Mouse (Mus musculus) hindbrain, postnatal 0 days (tissue): ENCODE measurements around the gene Cyb5rl. TPM values are rescaled to one million over a fixed set of nuclear protein-coding genes. Genes with fewer than 3 reads are reported as not detected.
A peak's percentile ranks its signal among the peaks of the same experiment; 100 is the strongest.
"Not testable (repeated sequence)": the region's sequence is repeated elsewhere in the genome, so short reads cannot be mapped to it uniquely, and the experiment has no call there.

Experiments
- ATAC-seq: fragments of 200-750 bp; cut with Nextera tagmentation; 2 replicates; pipeline ENCODE4 v1.8.0; 2017; ENCODE audit warnings: mild to moderate bottlenecking, moderate TSS enrichment, moderate library complexity
- DNase-seq: peaks from one replicate; pipeline ENCODE4 v3.0.0-alpha.2; 2015; ENCODE audit warnings: low spot score
- H3K27ac ChIP-seq: fragments of 300-500 bp; sonication (generic); 2 replicates; pipeline ENCODE4 v1.5.1; 2014; ENCODE audit warnings: mild to moderate bottlenecking
- H3K27me3 ChIP-seq: fragments of 300-500 bp; sonication (generic); 2 replicates; pipeline ENCODE4 v1.6.1; 2014; ENCODE audit warnings: low read length, mixed read lengths; ENCODE audit not compliant: insufficient read depth
- H3K36me3 ChIP-seq: fragments of 300-500 bp; sonication (generic); 2 replicates; pipeline ENCODE4 v1.6.1; 2014; ENCODE audit warnings: low read length, mixed read lengths; ENCODE audit not compliant: insufficient read depth
- H3K4me1 ChIP-seq: fragments of 300-500 bp; sonication (generic); 2 replicates; pipeline ENCODE4 v1.6.1; 2014; ENCODE audit warnings: antibody characterized with exemption, low read length, mixed read lengths; ENCODE audit not compliant: insufficient read depth
- H3K4me2 ChIP-seq: fragments of 300-500 bp; sonication (generic); 2 replicates; pipeline ENCODE4 v1.6.1; 2014; ENCODE audit warnings: low read depth, mild to moderate bottlenecking, low read length, moderate library complexity, mixed read lengths
- H3K4me3 ChIP-seq: fragments of 300-500 bp; sonication (generic); 2 replicates; pipeline ENCODE4 v1.5.1; 2014; ENCODE audit warnings: low read length
- H3K9ac ChIP-seq: fragments of 300-500 bp; sonication (generic); replicated peaks from 2 replicates; pipeline ENCODE4 v1.6.1; 2014; ENCODE audit warnings: mild to moderate bottlenecking, low read length, moderate library complexity, mixed read lengths
- H3K9me3 ChIP-seq: fragments of 300-500 bp; sonication (generic); 2 replicates; pipeline ENCODE4 v1.6.1; 2016; ENCODE audit warnings: low read length, mixed read lengths
- CTCF ChIP-seq: IDR thresholded peaks from 2 replicates; pipeline ENCODE4 v1.5.1; 2016; ENCODE audit warnings: antibody characterized with exemption, control low read depth, low read depth
- WGBS: fragments of 180-500 bp; shearing (Covaris S2); extraction: QIAGEN DNeasy Blood & Tissue Kit; methylation state at CpG from one replicate; pipeline ENCODE4 v1.1.7; 2014; 5-methylcytosine and 5-hydroxymethylcytosine counted together
- polyA plus RNA-seq: library from polyadenylated mRNA; unstranded; fragments of >200 nt; fragmentation: Nextera tagmentation; extraction: Ambion mirVana; gene quantifications from 2 replicates; pipeline ENCODE4 v1.2.1, GENCODE M21; 2015
- total RNA-seq: library from RNA; depleted of rRNA; stranded (reverse); fragments of >200 nt; gene quantifications from 2 replicates; pipeline ENCODE4 v1.2.3, GENCODE M21; 2014

The Cyb5rl gene
- total and polyA plus RNA-seq, 2 experiments from 2014 or later, result 4.6 to 21.3 TPM

GRCm38 (mm10) chr4:107098791-107099525 lies 32.2 kb downstream of the Cyb5rl start:
- ATAC-seq (no peak), DNase-seq (no peak)
- WGBS, result 60% methylated on average over 17 of the region's 17 CpGs

GRCm38 (mm10) chr4:107102220-107102619 lies 35.4 kb downstream of the Cyb5rl start:
- Histone ChIP-seq H3K4me2 (no peak overlapping the region), H3K4me1 (0 out of 2 replicates have a peak, but pooled peaks cover 4% of the 10 kb centered on the region), H3K9ac (no peak overlapping the region), H3K4me3 (no peak overlapping the region), H3K27me3 (no peaks in the 10 kb centered on the region), H3K9me3 (no peaks in the 10 kb centered on the region), H3K36me3 (no peaks in the 10 kb centered on the region), H3K27ac (no peak overlapping the region)
- DNase-seq, result no peak
- 75% methylated on average over 8 of the region's 8 CpGs for WGBS
- TF ChIP-seq CTCF, result no peak
- no peak for ATAC-seq

More at GRCm38 (mm10) chr4:107098791-107099525, 32.2 kb downstream of the Cyb5rl start:
- TF ChIP-seq CTCF, result no peak
- H3K27ac ChIP-seq, result no peak overlapping the region
- H3K9ac ChIP-seq, result no peak overlapping the region
- no peak overlapping the region for H3K4me2 ChIP-seq
- H3K4me3 ChIP-seq, result no peak overlapping the region
- H3K9me3 ChIP-seq, result no peaks in the 10 kb centered on the region
- H3K4me1 ChIP-seq, result 0 out of 2 replicates have a peak, but pooled peaks cover 16% of the 10 kb centered on the region
- no peaks in the 10 kb centered on the region for H3K27me3 ChIP-seq
- no peaks in the 10 kb centered on the region for H3K36me3 ChIP-seq

GRCm38 (mm10) chr4:107106777-107107176 lies 40.0 kb downstream of the Cyb5rl start:
- 86% methylated on average over 16 of the region's 16 CpGs for WGBS

GRCm38 (mm10) chr4:107108291-107108731 lies 41.5 kb downstream of the Cyb5rl start:
- Histone ChIP-seq H3K27me3 (no peaks in the 10 kb centered on the region), H3K9me3 (no peaks in the 10 kb centered on the region), H3K27ac (no peak overlapping the region), H3K4me1 (0 out of 2 replicates have a peak, but pooled peaks cover 3% of the 10 kb centered on the region), H3K4me3 (no peak overlapping the region), H3K9ac (no peak overlapping the region), H3K4me2 (no peak overlapping the region), H3K36me3 (no peaks in the 10 kb centered on the region)
- no peak for DNase-seq
- peak; percentile 67; the same call in 1 of the 2 replicates for ATAC-seq
- TF ChIP-seq CTCF, result no peak
- WGBS, result 35% methylated on average over 13 of the region's 13 CpGs

More at GRCm38 (mm10) chr4:107106777-107107176, 40.0 kb downstream of the Cyb5rl start:
- Histone ChIP-seq H3K4me2 (no peak overlapping the region), H3K27ac (no peak overlapping the region), H3K36me3 (no peaks in the 10 kb centered on the region), H3K4me3 (no peak overlapping the region), H3K27me3 (no peaks in the 10 kb centered on the region), H3K9me3 (no peaks in the 10 kb centered on the region), H3K4me1 (0 out of 2 replicates have a peak, but pooled peaks cover 3% of the 10 kb centered on the region), H3K9ac (no peak overlapping the region)
- DNase-seq (no peak), ATAC-seq (no peak)
- TF ChIP-seq CTCF, result no peak

GRCm38 (mm10) chr4:107109181-107109580 lies 42.4 kb downstream of the Cyb5rl start:
- not testable (repeated sequence) for H3K27ac ChIP-seq, H3K9me3 ChIP-seq, H3K36me3 ChIP-seq, DNase-seq, H3K4me2 ChIP-seq, H3K9ac ChIP-seq, ATAC-seq, H3K4me1 ChIP-seq, H3K4me3 ChIP-seq, H3K27me3 ChIP-seq
- WGBS, result 93% methylated on average over 6 of the region's 6 CpGs

GRCm38 (mm10) chr4:107114278-107114677 lies 47.5 kb downstream of the Cyb5rl start:
- H3K4me2 ChIP-seq, result no peak overlapping the region
- no peaks in the 10 kb centered on the region for H3K4me1 ChIP-seq
- DNase-seq (no peak), ATAC-seq (no peak)
- no peaks in the 10 kb centered on the region for H3K9me3 ChIP-seq
- no peak for TF ChIP-seq CTCF
- H3K4me3 ChIP-seq, result no peak overlapping the region
- H3K9ac ChIP-seq, result no peak overlapping the region
- no peaks in the 10 kb centered on the region for H3K36me3 ChIP-seq
- no peak overlapping the region for H3K27ac ChIP-seq
- 64% methylated on average over 8 of the region's 8 CpGs for WGBS
- H3K27me3 ChIP-seq, result no peaks in the 10 kb centered on the region
